ENCODE assay signal across 10 mouse cellular contexts in the genomic region with DNA sequence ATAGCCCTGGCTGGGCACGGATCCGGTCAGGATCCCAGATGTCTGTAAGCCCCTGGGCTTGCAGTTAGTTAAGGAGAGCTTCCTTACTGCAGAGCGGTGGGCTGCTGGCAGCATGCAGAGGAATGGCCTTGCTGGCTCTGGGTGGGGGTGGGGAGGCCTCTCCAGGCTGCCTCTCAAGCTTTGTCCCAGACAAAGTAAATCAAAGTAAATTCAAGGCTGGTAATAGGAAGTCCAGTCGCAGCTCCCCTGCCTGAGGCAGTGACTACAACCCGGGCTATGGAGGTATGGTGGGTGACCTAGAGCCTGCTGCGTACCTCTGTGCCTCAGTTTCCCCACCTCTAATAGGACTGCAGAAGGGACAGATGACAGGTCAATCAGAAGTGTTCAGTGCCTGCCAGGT. TPM values are rescaled to one million over a fixed set of nuclear protein-coding genes. Genes with fewer than 3 reads are reported as not detected.
DNase-seq lines count a peak whose midpoint lies in the region; ATAC-seq and TF ChIP-seq lines count a peak whose summit lies in the region.
"Had no signal": no experiment of that assay in that cellular context is flagged by ENCODE, and none has a peak within 500 bp of the region (broad histone marks: within the 10 kb centered on the region; RNA-seq: fewer than 3 reads in every experiment).

No protein-coding gene starts in this region.

- H3K4me3 ChIP-seq in kidney, adult 2 months (ENCODE audit: insufficient read depth, low read depth, low read length), result peak overlapping the region; percentile 22; the same call in 1 of the 2 replicates
- H3K4me3 ChIP-seq in embryonic facial prominence, embryonic 15.5 days (replicated peaks), result peak overlapping the region; percentile 67
- H3K4me3 ChIP-seq in liver, postnatal 0 days (ENCODE audit: low read depth, low read length), result no peak overlapping the region
- no peak overlapping the region for H3K4me3 ChIP-seq in left cerebral cortex, adult 2 months

- H3K36me3 ChIP-seq in kidney, adult 2 months (ENCODE audit: control insufficient read depth, insufficient read depth, low read length), result no peaks in the 10 kb centered on the region
- peaks cover 14% of the 10 kb centered on the region for H3K36me3 ChIP-seq in embryonic facial prominence, embryonic 15.5 days
- H3K36me3 ChIP-seq in liver, postnatal 0 days (replicated peaks; ENCODE audit: insufficient read depth, low read length), result no peaks in the 10 kb centered on the region

- peak overlapping the region; percentile 69 for H3K4me2 ChIP-seq in embryonic facial prominence, embryonic 15.5 days (replicated peaks)
- H3K4me2 ChIP-seq in liver, postnatal 0 days (ENCODE audit: low read depth, low read length), result 0 out of 2 replicates have a peak overlapping the region, but pooled peaks have one; percentile 14

- intact Hi-C loops in left cerebral cortex, adult 2 months (cut with DNase I), result no loop called here

- no peak for TF ChIP-seq EP300 in liver, postnatal 0 days (IDR thresholded peaks at IDR 0.05; ENCODE audit: low read depth)

- H3K4me1 ChIP-seq in kidney, adult 2 months (ENCODE audit: control insufficient read depth, insufficient read depth, low read length), result 0 out of 2 replicates have a peak, but pooled peaks cover 2% of the 10 kb centered on the region
- peaks cover 63% of the 10 kb centered on the region for H3K4me1 ChIP-seq in embryonic facial prominence, embryonic 15.5 days
- peaks cover 16% of the 10 kb centered on the region for H3K4me1 ChIP-seq in liver, postnatal 0 days (ENCODE audit: insufficient read depth)

- no peak for TF ChIP-seq CTCF in kidney, adult 2 months (conservative IDR thresholded peaks at IDR 0.05; ENCODE audit: insufficient read depth, insufficient read length, low read depth, low read length)
- TF ChIP-seq CTCF in brain, embryonic 14.5 days (IDR thresholded peaks at IDR 0.05; ENCODE audit: borderline replicate concordance, extremely low read depth, insufficient read depth, insufficient read length), result no peak
- TF ChIP-seq CTCF in liver, postnatal 0 days (IDR thresholded peaks at IDR 0.05; ENCODE audit: low read depth), result no peak
- TF ChIP-seq CTCF in left cerebral cortex, adult 2 months (IDR thresholded peaks at IDR 0.05), result no peak

- WGBS in kidney, adult 2 months, result 53% methylated on average over 6 of the region's 6 CpGs
- WGBS in embryonic facial prominence, embryonic 15.5 days, result 9% methylated on average over 6 of the region's 6 CpGs
- 48% methylated on average over 6 of the region's 6 CpGs for WGBS in liver, postnatal 0 days (ENCODE audit: insufficient replicate concordance)

- no peak for DNase-seq in kidney, adult 2 months
- no peak for DNase-seq in kidney, postnatal 36 days
- peak; percentile 24 for DNase-seq in brain, embryonic 14.5 days (ENCODE audit: low read depth)
- DNase-seq in liver, postnatal 0 days, result no peak
- no peak for DNase-seq in left cerebral cortex, adult 2 months (ENCODE audit: extremely low spot score in 1 of 2, low spot score in 2 of 2)
- no peak for DNase-seq in urinary bladder, postnatal 36 days (ENCODE audit: low spot score in 2 of 2)
- DNase-seq: cerebellum, adult 11-12 months; lung, adult 18-20 months had no signal

- H3K27ac ChIP-seq in kidney, adult 2 months (ENCODE audit: insufficient read depth, low read depth, low read length), result 0 out of 2 replicates have a peak overlapping the region, but pooled peaks have one; percentile 17
- H3K27ac ChIP-seq in embryonic facial prominence, embryonic 15.5 days (replicated peaks), result peak overlapping the region; percentile 98
- H3K27ac ChIP-seq in liver, postnatal 0 days (ENCODE audit: low read depth), result no peak overlapping the region
- H3K27ac ChIP-seq in left cerebral cortex, adult 2 months, result no peak overlapping the region

- no peaks in the 10 kb centered on the region for H3K27me3 ChIP-seq in kidney, adult 2 months (replicated peaks; ENCODE audit: control insufficient read depth, insufficient read depth, low read length)
- peaks cover 12% of the 10 kb centered on the region; the same call in 1 of the 2 replicates for H3K27me3 ChIP-seq in embryonic facial prominence, embryonic 15.5 days
- H3K27me3 ChIP-seq in liver, postnatal 0 days (ENCODE audit: insufficient read depth, low read length), result peaks cover 22% of the 10 kb centered on the region

- peak overlapping the region; percentile 59 for H3K9ac ChIP-seq in embryonic facial prominence, embryonic 15.5 days
- no peak overlapping the region for H3K9ac ChIP-seq in liver, postnatal 0 days (replicated peaks)

- TF ChIP-seq POLR2A in kidney, adult 2 months (IDR thresholded peaks at IDR 0.05; ENCODE audit: low read depth, low read length), result no peak
- no peak for TF ChIP-seq POLR2A in brain, embryonic 14.5 days (IDR thresholded peaks at IDR 0.05; ENCODE audit: borderline replicate concordance, extremely low read depth, insufficient read depth, insufficient read length, poor library complexity, severe bottlenecking)

- no peak for ATAC-seq in embryonic facial prominence, embryonic 15.5 days (ENCODE audit: insufficient number of reproducible peaks, low FRiP score, low TSS enrichment, low read depth)
- no peak for ATAC-seq in liver, postnatal 0 days
- no peak for ATAC-seq in megakaryocyte, adult 5-6 weeks (ENCODE audit: poor library complexity, severe bottlenecking)

- H3K9me3 ChIP-seq in embryonic facial prominence, embryonic 15.5 days (replicated peaks), result no peaks in the 10 kb centered on the region
- no peaks in the 10 kb centered on the region for H3K9me3 ChIP-seq in liver, postnatal 0 days (ENCODE audit: low read length)

RNA-seq across cellular contexts. Expression of a gene that starts 3.3 kb away (rescaled TPM):
- polyA plus RNA-seq in kidney, adult 2 months (2012; rRNA removed), result 10.4 and 13.2 TPM in 2 replicates
- 7.8 and 12.0 TPM in 2 replicates for polyA plus RNA-seq in brain, embryonic 14.5 days (2012; rRNA removed)
- 82.9 and 104 TPM in 2 replicates for polyA plus RNA-seq in embryonic facial prominence, embryonic 15.5 days (2015; fragmentation: Nextera tagmentation; extraction: Ambion mirVana)
- polyA plus RNA-seq in liver, postnatal 0 days (2015; fragmentation: Nextera tagmentation; extraction: Ambion mirVana), result 1.6 and 2.3 TPM in 2 replicates
- total RNA-seq in left cerebral cortex, adult 2 months (2021), result under 1 TPM; 0.56 to 0.70 TPM
- total RNA-seq in megakaryocyte, adult 5-6 weeks (2015), result 0.40 and 1.8 TPM in 2 replicates
- 0.40 TPM in 1 of 2 replicates, not detected in the other for total RNA-seq in megakaryocyte, adult 5-6 weeks (2017)

RNA-seq across cellular contexts. Expression of a gene that starts 48.6 kb away (rescaled TPM):
- 26.5 and 31.5 TPM in 2 replicates for polyA plus RNA-seq in kidney, adult 2 months (2012; rRNA removed)
- 44.4 and 45.9 TPM in 2 replicates for polyA plus RNA-seq in brain, embryonic 14.5 days (2012; rRNA removed)
- 14.5 and 16.2 TPM in 2 replicates for polyA plus RNA-seq in embryonic facial prominence, embryonic 15.5 days (2015; fragmentation: Nextera tagmentation; extraction: Ambion mirVana)
- polyA plus RNA-seq in liver, postnatal 0 days (2015; fragmentation: Nextera tagmentation; extraction: Ambion mirVana), result 4.7 and 4.9 TPM in 2 replicates
- 10 to 100 TPM; 78.0 to 79.1 TPM for total RNA-seq in left cerebral cortex, adult 2 months (2021)
- 9.0 and 11.3 TPM in 2 replicates for total RNA-seq in megakaryocyte, adult 5-6 weeks (2015)
- total RNA-seq in megakaryocyte, adult 5-6 weeks (2017), result 6.3 and 10.3 TPM in 2 replicates

RNA-seq across cellular contexts. Expression of a gene that starts 48.9 kb away (rescaled TPM):
- polyA plus RNA-seq in kidney, adult 2 months (2012; rRNA removed), result 97.9 and 98.2 TPM in 2 replicates
- 133 and 160 TPM in 2 replicates for polyA plus RNA-seq in brain, embryonic 14.5 days (2012; rRNA removed)
- polyA plus RNA-seq in embryonic facial prominence, embryonic 15.5 days (2015; fragmentation: Nextera tagmentation; extraction: Ambion mirVana), result 79.2 and 80.1 TPM in 2 replicates
- polyA plus RNA-seq in liver, postnatal 0 days (2015; fragmentation: Nextera tagmentation; extraction: Ambion mirVana), result 39.5 and 44.0 TPM in 2 replicates
- total RNA-seq in left cerebral cortex, adult 2 months (2021), result 10 to 100 TPM; 54.9 to 57.3 TPM
- 59.7 and 61.7 TPM in 2 replicates for total RNA-seq in megakaryocyte, adult 5-6 weeks (2015)
- total RNA-seq in megakaryocyte, adult 5-6 weeks (2017), result 36.3 and 37.8 TPM in 2 replicates

Comparison
In these comparisons a context has a peak if more than half of its experiments do, and no peak if none do; other contexts are left out.
1. H3K27ac ChIP-seq: peak in kidney, adult 2 months (single experiment) and embryonic facial prominence, embryonic 15.5 days (single experiment); none in liver, postnatal 0 days (single experiment) and left cerebral cortex, adult 2 months (single experiment).
2. H3K4me3 ChIP-seq: peak in kidney, adult 2 months (single experiment) and embryonic facial prominence, embryonic 15.5 days (single experiment); none in liver, postnatal 0 days (single experiment) and left cerebral cortex, adult 2 months (single experiment).